Mouse (Mus musculus): ENCODE results near the gene Cdkn1a.
"Not testable (repeated sequence)": the region's sequence is repeated elsewhere in the genome, so short reads cannot be mapped to it uniquely, and the experiment has no call there.

Gene Cdkn1a

GRCm38 (mm10) chr17:29090776-29091175 lies at the start of gene Cdkn1a:
Gene Cdkn1a, plus strand, starts transcription at chr17:29090976.
- no peak for DNase-seq (ENCODE audit: low spot score in 2 of 2)

DNA sequence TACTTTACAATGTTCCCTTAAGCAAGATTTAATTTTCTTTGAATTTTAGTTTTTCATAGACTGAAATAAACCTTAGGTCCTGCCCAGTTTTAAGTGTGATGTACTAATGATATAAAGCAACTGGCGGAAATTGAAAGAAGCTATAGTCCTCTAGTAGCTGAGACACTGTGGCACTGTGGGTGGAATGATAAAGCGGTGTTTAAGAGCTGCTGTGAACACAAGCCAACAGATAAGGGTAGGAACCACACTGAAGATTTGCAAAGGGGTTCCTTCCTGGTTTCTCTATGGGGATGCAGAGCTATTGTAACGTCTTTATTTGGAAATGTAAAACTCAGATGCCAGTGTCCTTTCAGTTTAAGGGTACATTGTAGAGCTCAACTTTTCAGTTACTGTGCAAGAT lies 49.1 kb upstream of the Cdkn1a start:
- not testable (repeated sequence) for DNase-seq (ENCODE audit: low spot score in 2 of 2)

- no peak for DNase-seq (ENCODE audit: low spot score in 2 of 2)
Measured at GRCm38 (mm10) chr17:29042569-29042968, 48.2 kb upstream of the Cdkn1a start.

DNA sequence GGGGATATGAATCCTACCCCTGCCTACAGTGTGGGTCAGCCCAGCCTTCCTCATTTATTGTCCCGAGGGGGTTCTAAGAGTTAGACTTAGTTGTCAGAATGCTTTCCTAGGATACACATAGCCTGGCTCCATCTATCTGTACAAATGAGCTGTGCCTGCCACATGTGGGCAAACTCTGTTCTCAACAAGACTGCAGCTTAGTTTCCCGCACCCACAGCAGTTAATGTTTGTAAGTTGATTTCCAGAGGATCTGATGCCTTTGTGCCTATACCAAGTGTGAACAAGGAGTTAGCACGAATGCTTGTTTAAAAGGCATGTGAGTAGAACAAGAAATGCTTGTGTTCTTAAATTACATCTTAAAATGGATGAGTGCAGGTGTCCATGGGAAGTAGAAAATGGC lies 47.2 kb upstream of the Cdkn1a start:
- no peak for DNase-seq (ENCODE audit: low spot score in 2 of 2)

- peak in 1 of 2 experiments; percentile 20 for DNase-seq (ENCODE audit: low spot score in 2 of 2)
Measured at GRCm38 (mm10) chr17:29044146-29044924, 46.4 kb upstream of the Cdkn1a start.

GRCm38 (mm10) chr17:29044925-29045319 lies 45.9 kb upstream of the Cdkn1a start:
- peak; percentile 42 to 57 for DNase-seq (ENCODE audit: low spot score in 2 of 2)

DNA sequence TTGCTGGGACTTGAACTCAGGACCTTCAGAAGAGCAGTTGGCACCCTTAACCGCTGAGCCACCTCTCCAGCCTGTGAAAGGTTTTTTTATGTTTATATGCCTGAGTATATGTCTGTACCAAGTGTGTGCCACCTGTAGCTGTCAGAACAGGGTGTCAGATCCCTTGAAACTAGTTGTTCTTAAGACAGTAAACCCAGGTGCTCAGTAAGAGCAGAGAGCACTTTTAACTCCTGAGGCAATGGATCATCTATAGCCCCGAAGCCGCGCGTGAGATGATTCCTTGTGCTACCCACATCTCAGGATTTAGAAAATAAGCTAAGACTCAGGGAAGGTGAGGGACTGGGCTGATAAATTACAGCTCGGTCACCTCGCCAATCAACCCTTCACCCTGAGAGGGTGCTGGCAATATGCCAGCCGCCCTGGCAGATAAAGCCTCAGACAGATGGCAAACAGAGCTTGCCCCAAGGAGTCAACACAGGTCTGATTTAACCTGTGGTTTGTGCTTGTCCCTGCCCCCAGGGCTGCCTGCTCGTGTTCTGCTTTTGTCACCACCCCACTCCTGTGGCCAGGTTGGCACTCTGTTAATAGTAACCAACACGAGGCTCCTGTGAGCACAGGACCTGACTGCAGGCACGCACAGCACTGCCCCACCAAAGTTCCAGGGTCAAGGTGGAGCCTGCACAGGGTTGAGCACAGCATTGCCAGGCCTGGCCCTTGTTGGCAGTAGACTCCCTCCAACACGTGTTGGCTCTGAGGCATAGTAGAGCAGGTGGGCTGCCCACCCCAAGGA lies 44.8 kb upstream of the Cdkn1a start:
- no peak for DNase-seq (ENCODE audit: low spot score in 2 of 2)

- DNase-seq (ENCODE audit: low spot score in 2 of 2), result no peak
Measured at GRCm38 (mm10) chr17:29046863-29047262, 43.9 kb upstream of the Cdkn1a start.

GRCm38 (mm10) chr17:29047697-29048514 lies 42.9 kb upstream of the Cdkn1a start:
- no peak for DNase-seq (ENCODE audit: low spot score in 2 of 2)

DNA sequence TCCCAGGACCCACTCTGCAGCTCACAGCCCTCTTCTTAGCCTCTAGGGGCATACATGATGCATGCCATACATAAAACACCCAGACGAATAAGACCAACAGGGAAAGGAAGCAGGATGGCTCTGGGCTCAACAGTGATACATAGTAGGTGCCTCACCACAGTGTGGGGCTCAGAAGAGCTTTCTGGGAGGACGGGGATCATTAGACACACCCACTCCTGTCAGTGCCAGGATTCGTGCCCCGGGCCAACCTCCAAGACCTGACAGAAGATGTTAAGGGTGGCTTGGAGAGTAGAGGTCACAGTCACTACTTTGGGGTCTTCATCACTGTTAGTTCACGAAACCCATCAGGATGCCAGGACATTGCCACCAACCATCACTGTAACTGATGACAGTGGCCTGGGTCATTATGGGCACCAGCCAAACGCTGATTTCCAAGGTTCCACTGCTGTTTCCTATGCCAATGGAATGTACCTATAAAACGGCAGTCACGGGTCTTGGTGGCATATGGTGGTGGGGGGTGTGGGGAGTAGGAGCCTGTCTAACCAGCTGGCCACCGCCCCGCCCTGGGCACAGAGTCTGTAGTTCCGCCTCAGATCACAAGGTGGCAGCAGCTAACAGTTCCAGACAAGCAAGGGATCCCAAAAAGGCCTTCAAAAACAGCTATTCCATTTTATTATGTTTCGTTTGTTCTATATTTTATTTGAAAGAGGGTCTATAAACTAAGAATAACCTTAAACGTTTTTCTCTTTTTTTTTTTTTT lies 41.8 kb upstream of the Cdkn1a start:
- peak; percentile 69 to 81 for DNase-seq (ENCODE audit: low spot score in 2 of 2)

GRCm38 (mm10) chr17:29049508-29049889 lies 41.3 kb upstream of the Cdkn1a start:
- DNase-seq (ENCODE audit: low spot score in 2 of 2), result no peak

DNA sequence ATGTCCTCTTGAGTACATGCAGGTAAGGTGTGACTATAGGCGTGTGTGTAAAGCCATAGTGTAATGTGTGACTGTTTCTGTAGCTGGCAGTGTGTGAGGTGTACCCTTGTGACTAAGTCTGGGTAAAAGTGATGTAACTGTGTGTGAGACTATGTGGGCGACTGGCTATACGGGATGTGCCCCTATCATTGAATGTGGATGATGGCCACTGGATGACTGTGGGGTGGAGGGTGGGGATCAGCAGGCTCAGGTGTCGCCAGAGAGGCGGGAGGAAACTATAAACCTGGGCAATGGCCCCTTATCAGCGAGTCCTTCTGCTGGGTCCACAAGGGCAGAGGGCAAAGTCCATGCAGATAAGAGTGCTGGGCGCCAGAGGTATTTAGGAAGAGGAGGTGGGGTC lies 40.9 kb upstream of the Cdkn1a start:
- no peak for DNase-seq (ENCODE audit: low spot score in 2 of 2)

DNA sequence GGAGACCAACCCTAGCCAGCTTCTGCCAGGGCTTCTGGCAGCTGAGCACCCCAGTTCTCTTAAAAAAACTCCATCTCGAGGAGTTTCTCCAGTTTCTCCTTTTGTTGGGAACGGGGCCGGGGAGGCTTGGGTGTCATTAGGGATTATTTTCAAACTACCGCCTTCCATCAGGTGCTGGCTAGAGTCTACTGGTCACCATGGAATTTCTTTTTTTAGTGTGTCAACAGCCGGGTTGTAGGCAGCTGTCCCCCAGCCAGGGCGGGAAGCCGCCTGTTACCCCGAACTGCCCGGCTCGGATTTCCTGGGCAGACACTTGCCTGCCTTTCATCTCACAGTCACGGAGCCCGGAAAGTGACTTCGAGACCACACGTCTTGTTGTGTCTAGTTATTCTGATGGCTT lies 40.0 kb upstream of the Cdkn1a start:
- no peak for DNase-seq (ENCODE audit: low spot score in 2 of 2)

DNA sequence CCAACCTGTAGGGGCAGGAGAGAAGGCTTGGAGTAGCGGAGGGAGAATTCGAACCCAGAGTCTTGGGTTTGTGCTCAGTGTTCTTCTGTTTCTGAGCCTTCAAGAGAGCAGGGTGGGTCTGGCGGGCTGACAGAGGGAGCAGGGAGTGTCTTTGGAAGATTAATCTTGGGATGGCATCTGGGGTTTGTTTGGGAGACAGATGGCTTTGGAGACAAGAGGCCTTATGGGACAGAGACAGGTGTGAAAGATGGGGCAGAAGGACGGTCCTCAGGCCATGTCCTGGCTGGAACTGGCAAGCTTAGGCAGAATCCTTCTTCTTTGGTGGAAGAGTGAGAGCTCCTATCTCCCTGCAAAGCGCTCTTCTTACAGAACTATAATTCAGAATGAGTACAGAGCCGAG lies 37.7 kb upstream of the Cdkn1a start:
- no peak for DNase-seq (ENCODE audit: low spot score in 2 of 2)

DNA sequence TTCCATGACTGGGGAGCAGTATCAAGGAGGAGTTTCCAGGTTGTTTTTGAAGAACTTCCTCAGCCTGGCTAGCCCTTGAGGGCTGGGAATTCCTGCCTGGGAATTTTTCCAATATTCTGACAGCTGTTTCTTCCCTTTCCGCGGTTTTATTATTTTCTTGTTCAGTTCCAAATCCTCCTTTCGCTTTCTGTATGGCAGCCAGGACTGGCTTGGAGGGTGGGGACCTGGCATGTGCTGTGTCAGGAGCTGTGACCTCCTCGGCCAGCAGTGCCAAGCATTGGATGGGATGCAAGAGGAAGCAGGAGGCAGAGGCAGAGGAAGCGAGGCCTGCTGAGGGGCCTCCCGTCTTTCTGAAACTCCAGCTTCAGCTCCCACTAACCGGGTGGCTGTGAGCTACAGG lies 36.9 kb upstream of the Cdkn1a start:
- no peak for DNase-seq (ENCODE audit: low spot score in 2 of 2)

- no peak for DNase-seq (ENCODE audit: low spot score in 2 of 2)
Measured at GRCm38 (mm10) chr17:29054429-29054828, 36.3 kb upstream of the Cdkn1a start.

DNA sequence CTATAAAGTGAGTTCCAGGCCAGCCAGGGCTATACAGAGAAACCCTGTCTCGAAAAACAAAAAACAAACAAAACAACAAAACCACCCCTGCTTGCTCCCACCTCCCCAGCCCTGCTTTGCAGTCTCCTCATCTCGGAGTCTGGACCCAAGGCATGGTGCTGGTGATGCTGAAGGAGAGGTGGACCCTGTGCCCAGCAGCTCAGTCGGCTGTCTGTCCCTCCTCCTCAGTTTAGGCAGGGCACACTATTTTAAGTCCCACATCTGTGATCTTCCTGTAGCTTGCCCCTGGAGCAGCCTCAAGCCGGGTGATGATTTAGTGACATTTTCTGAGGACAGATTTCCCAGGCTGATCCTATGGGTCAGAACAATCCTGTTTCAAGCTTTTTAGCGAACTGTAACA lies 35.2 kb upstream of the Cdkn1a start:
- DNase-seq (ENCODE audit: low spot score in 2 of 2), result no peak

- DNase-seq (ENCODE audit: low spot score in 2 of 2), result no peak
Measured at GRCm38 (mm10) chr17:29056207-29056606, 34.6 kb upstream of the Cdkn1a start.

- DNase-seq (ENCODE audit: low spot score in 2 of 2), result no peak
Measured at GRCm38 (mm10) chr17:29056699-29057151, 34.1 kb upstream of the Cdkn1a start.

GRCm38 (mm10) chr17:29057361-29057890 lies 33.4 kb upstream of the Cdkn1a start:
- DNase-seq (ENCODE audit: low spot score in 2 of 2), result no peak

DNA sequence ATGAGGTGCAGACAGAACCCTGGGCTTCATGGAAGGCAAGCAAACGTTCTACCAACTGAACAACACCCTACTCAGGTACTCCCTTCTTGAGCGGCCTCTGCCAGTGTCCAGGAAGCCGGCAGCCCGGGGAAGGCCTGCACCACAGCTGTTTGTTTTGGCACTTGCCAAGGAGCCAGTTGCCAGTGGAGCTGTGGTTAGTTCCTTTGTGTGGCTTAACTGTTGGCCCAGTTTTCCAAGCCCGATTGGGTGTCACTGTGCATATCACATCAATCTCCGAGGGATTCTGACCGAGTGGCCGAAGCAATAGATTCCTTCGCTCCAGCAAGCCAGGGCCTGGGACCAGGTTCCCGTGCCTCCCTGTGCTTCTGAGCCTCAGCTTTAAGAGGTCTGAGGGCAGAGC lies 32.8 kb upstream of the Cdkn1a start:
- DNase-seq (ENCODE audit: low spot score in 2 of 2), result no peak
